18 mouse cellular contexts compared by ENCODE assay signal in the genomic region with DNA sequence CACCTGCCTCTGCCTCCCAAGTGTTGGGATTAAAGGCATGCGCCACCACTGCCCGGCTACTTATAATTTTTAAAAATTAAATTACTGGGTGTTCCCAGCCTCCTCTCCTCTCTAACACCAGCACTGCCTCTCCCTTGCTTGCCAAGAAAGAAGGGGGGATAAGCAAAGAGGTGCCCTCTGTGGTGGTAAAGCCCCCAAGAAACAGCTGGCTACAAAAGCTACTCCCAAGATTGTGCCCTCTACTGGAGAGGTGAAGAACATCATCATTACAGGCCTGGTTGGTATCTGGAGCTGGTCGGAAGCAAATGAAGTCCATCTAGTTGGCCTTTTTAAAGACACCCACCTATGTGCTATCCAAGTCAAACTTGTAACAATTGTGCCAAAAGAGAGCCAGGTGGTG. TPM values are rescaled to one million over a fixed set of nuclear protein-coding genes. Genes with fewer than 3 reads are reported as not detected.
DNase-seq lines count a peak whose midpoint lies in the region; TF ChIP-seq lines count a peak whose summit lies in the region.
"Had no signal": no experiment of that assay in that cellular context is flagged by ENCODE, and none has a peak within 500 bp of the region (broad histone marks: within the 10 kb centered on the region; RNA-seq: fewer than 3 reads in every experiment).

No protein-coding gene starts in this region.

- no peak for DNase-seq in cerebellum, adult 2 months
- no peak for DNase-seq in cerebellum, adult 8-10 months
- DNase-seq in layer of hippocampus, adult 2 months (ENCODE audit: low spot score in 2 of 2) = no peak
- DNase-seq in layer of hippocampus, postnatal 36 days = no peak
- peak; percentile 70 for DNase-seq in thymus, postnatal 0 days (ENCODE audit: low spot score)
- DNase-seq in thymus, adult 18-20 months = no peak
- DNase-seq in thymus, postnatal 4 days = peak; percentile 42
- no peak for DNase-seq in left cerebral cortex, adult 9 months (ENCODE audit: low spot score in 2 of 2)
- DNase-seq: spleen, adult 18-20 months had no signal

- H3K27ac ChIP-seq in cerebellum, adult 2 months (ENCODE audit: insufficient read depth, low read length) = no peak overlapping the region
- peak overlapping the region; percentile 100; the same call in 1 of the 2 replicates for H3K27ac ChIP-seq in layer of hippocampus, adult 2 months
- H3K27ac ChIP-seq: embryonic facial prominence, embryonic 10.5 days; forebrain, embryonic 12.5 days; hindbrain, embryonic 12.5 days; midbrain, embryonic 12.5 days had no signal

- peak; percentile 19; the same call in 1 of the 2 replicates for TF ChIP-seq CTCF in cerebellum, adult 2 months (IDR thresholded peaks at IDR 0.05; ENCODE audit: borderline replicate concordance, insufficient read depth, low read depth, low read length)
- TF ChIP-seq CTCF in layer of hippocampus, adult 2 months (conservative IDR thresholded peaks at IDR 0.05) = peak; percentile 75

- WGBS in cerebellum, adult 2 months = 95% methylated on average over 3 of the region's 3 CpGs

- no peaks in the 10 kb centered on the region for H3K27me3 ChIP-seq in cerebellum, adult 2 months (ENCODE audit: control insufficient read depth, insufficient read depth, low read length)
- H3K27me3 ChIP-seq: limb, embryonic 15.5 days had no signal

- peaks cover 3% of the 10 kb centered on the region; the same call in 1 of the 2 replicates for H3K4me1 ChIP-seq in cerebellum, adult 2 months (ENCODE audit: control insufficient read depth, insufficient read depth, low read length)

- H3K4me3 ChIP-seq in cerebellum, adult 2 months (replicated peaks; ENCODE audit: insufficient read depth, low read depth, low read length) = no peak overlapping the region
- H3K4me3 ChIP-seq in layer of hippocampus, adult 2 months = no peak overlapping the region
- H3K4me3 ChIP-seq: forebrain, embryonic 12.5 days; hindbrain, embryonic 12.5 days; limb, embryonic 15.5 days; midbrain, embryonic 12.5 days had no signal

- TF ChIP-seq POLR2A in cerebellum, adult 2 months (IDR thresholded peaks at IDR 0.05; ENCODE audit: borderline replicate concordance, insufficient read depth, low read length) = no peak

RNA-seq across cellular contexts. Expression of a gene that starts 2.5 kb away (rescaled TPM):
- polyA plus RNA-seq in cerebellum, adult 2 months (2012; rRNA removed) = 8.6 and 8.9 TPM in 2 replicates
- total RNA-seq in layer of hippocampus, adult 2 months (2021) = 10 to 100 TPM; 80.8 to 90.5 TPM
- total RNA-seq in layer of hippocampus, postnatal 36 days (2021) = 10 to 100 TPM; 67.0 to 92.3 TPM
- polyA plus RNA-seq in thymus, postnatal 0 days (2015; fragmentation: Nextera tagmentation; extraction: Ambion mirVana) = 121 and 124 TPM in 2 replicates

RNA-seq across cellular contexts. Expression of a gene that starts 10.8 kb away (rescaled TPM):
- not detected in 2 replicates for polyA plus RNA-seq in cerebellum, adult 2 months (2012; rRNA removed)
- not detected for total RNA-seq in layer of hippocampus, adult 2 months (2021)
- total RNA-seq in layer of hippocampus, postnatal 36 days (2021) = not detected
- not detected in 2 replicates for polyA plus RNA-seq in thymus, postnatal 0 days (2015; fragmentation: Nextera tagmentation; extraction: Ambion mirVana)
- total RNA-seq: layer of hippocampus, adult 18-20 months; neutrophil, adult 5-6 weeks had no signal
- polyA plus RNA-seq: C2C12; embryonic facial prominence, embryonic 10.5 days; forebrain, embryonic 12.5 days; hindbrain, embryonic 12.5 days; limb, embryonic 15.5 days; midbrain, embryonic 12.5 days had no signal

RNA-seq across cellular contexts. Expression of a gene that starts 29.4 kb away (rescaled TPM):
- not detected in 2 replicates for polyA plus RNA-seq in cerebellum, adult 2 months (2012; rRNA removed)
- total RNA-seq in layer of hippocampus, adult 2 months (2021) = not detected
- not detected for total RNA-seq in layer of hippocampus, postnatal 36 days (2021)
- not detected in 2 replicates for polyA plus RNA-seq in thymus, postnatal 0 days (2015; fragmentation: Nextera tagmentation; extraction: Ambion mirVana)
- total RNA-seq: layer of hippocampus, adult 18-20 months; neutrophil, adult 5-6 weeks had no signal
- polyA plus RNA-seq: C2C12; embryonic facial prominence, embryonic 10.5 days; forebrain, embryonic 12.5 days; hindbrain, embryonic 12.5 days; limb, embryonic 15.5 days; midbrain, embryonic 12.5 days had no signal

RNA-seq across cellular contexts. Expression of a gene that starts 40.7 kb away (rescaled TPM):
- 0.28 TPM in 1 of 2 replicates, not detected in the other for polyA plus RNA-seq in cerebellum, adult 2 months (2012; rRNA removed)
- total RNA-seq in layer of hippocampus, adult 2 months (2021) = not detected
- not detected for total RNA-seq in layer of hippocampus, postnatal 36 days (2021)
- 1.4 and 1.9 TPM in 2 replicates for polyA plus RNA-seq in thymus, postnatal 0 days (2015; fragmentation: Nextera tagmentation; extraction: Ambion mirVana)
- total RNA-seq: layer of hippocampus, adult 18-20 months; neutrophil, adult 5-6 weeks had no signal
- polyA plus RNA-seq: C2C12; embryonic facial prominence, embryonic 10.5 days; forebrain, embryonic 12.5 days; hindbrain, embryonic 12.5 days; midbrain, embryonic 12.5 days had no signal

RNA-seq across cellular contexts. Expression of a gene that starts 55.6 kb away (rescaled TPM):
- 17.8 and 20.4 TPM in 2 replicates for polyA plus RNA-seq in cerebellum, adult 2 months (2012; rRNA removed)
- total RNA-seq in layer of hippocampus, adult 2 months (2021) = 1 to 10 TPM; 3.7 to 5.4 TPM
- total RNA-seq in layer of hippocampus, postnatal 36 days (2021) = 1 to 10 TPM; 3.6 to 4.0 TPM
- polyA plus RNA-seq in thymus, postnatal 0 days (2015; fragmentation: Nextera tagmentation; extraction: Ambion mirVana) = 0.27 TPM in 1 of 2 replicates, not detected in the other
- total RNA-seq: neutrophil, adult 5-6 weeks had no signal
- polyA plus RNA-seq: gonadal fat pad, adult 2 months had no signal

Comparison
In these comparisons a context has a peak if more than half of its experiments do, and no peak if none do; other contexts are left out.
1. DNase-seq: peak in thymus, postnatal 0 days (single experiment) and thymus, postnatal 4 days (single experiment); none in cerebellum, adult 2 months (0 of 2), cerebellum, adult 8-10 months (single experiment), layer of hippocampus, adult 2 months (0 of 2), layer of hippocampus, postnatal 36 days (0 of 2), thymus, adult 18-20 months (0 of 2) and left cerebral cortex, adult 9 months (0 of 2).